Mouse (Mus musculus) neural tube, postnatal 0 days (tissue): ENCODE measurements around the gene Aph1b. TPM values are rescaled to one million over a fixed set of nuclear protein-coding genes. Genes with fewer than 3 reads are reported as not detected.

Experiments used
- polyA plus RNA-seq: library from polyadenylated mRNA; unstranded; fragments of >200 nt; fragmentation: Nextera tagmentation; extraction: Ambion mirVana; gene quantifications from 2 replicates; pipeline ENCODE4 v1.2.1, GENCODE M21; 2015

Gene Aph1b
- polyA plus RNA-seq: 13.8 and 14.3 TPM in 2 replicates

DNA sequence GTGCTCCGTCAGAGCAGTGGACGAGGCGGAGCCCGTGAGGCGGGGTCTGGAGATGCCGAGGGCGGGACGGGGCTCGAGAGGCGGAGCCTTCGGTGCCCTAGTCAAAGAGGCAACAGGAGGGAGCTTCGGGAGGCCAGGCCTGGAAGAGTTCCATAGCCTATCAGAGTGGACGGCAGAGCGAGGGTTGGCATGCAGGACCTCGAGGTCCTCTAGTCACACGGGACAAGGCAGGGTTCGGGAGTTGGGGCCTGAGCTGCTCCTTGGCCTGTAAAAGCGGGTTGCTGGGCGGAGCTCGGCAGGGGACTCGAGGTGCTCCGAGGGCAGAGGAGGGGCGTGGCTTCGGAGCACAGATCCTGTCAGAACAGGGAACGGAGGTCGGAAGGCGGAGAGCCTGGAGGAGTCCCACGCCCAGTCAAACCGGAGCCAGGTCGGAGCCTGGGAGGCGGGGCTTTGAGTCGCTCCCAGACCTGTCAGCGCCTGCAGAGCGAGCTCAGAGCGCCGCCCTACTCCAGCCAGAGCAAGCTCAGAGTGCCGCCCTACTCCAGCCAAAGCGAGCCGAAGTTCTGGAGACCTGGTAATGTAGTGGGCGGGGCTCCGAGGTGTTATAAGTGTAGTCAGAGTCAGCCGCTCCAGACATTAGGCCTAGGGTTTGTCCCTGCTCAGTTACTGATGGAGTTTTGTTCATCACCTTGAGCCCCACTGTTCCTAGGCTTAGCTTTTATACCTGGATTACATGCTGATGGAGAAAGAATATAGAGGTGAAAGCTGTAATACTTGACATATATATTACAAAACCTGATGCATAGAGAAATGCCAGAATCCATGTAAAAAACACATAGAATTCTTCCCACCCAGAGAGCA, at the start of gene Aph1b:
Gene Aph1b (minus strand): TSS at position 27 of the 861 bp plus-strand sequence.

DNA sequence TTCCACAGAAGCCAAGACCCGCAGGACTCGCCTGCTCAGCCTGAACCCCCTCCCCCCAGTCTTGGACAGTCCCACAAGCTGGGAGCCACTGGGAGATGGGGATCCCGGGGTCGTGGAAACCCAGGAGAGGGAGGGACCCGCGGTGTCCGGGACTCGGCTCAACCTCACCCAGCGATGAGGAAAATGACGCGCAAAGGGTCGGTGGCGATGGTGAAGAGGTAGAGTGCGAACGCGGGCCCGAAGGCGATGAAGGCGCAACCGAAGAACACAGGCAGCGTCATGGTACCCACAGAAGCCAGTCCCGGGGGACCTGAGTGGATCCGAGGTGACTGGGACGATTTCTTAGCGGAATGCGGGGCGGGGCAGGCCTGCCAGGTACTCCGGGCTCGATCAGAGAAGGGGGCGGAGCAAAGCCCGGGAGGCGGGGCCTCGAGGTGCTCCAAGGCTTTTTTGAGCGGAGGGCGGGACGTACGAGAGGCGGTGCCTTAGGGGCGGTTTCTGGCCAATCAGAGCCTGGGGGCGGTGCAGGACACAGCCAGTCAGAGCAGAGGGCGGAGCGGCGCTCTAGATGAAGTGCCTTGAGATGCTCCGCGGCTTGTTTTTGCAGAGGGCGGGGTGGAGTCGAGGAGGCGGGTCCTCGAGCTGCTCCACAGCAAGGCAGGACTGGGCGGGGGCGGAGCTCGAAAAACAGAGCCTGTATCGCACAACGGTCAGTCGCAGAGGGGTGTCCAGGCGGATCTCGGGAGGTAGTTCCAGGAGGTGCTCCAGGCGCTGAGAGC, 39.2 kb upstream of the Aph1b start, which contains the start of gene Aph1c:
Gene Aph1c (minus strand): TSS at position 409 of the 779 bp plus-strand sequence.

DNA sequence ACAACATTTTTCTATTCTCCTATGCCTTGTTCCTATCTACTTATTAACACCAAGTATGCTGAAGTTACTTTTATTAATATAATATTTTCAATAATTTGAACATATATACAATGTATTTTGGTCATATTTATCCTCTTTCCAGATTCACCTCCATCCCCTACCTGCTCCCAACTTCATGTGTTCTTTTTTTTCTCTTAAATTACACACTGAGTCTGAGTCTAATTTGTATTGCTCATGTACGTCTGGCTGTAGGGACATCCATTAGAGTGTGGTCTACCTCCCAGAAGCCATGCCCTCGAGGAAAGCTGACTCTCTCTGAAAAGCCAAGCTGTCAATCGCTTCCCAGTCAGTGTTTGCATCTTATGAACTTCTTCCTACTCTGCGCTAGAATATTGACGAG, 1.4 kb upstream of the Aph1b start, which contains the start of gene Gm10647:
Gene Gm10647 (plus strand): TSS at position 301 of the 400 bp plus-strand sequence.

Other genes starting within 250 kb of the Aph1b start
- 39.0 and 39.5 TPM in 2 replicates for gene Usp3, start 202.3 kb downstream of the Aph1b start, polyA plus RNA-seq
- 1.1 and 1.6 TPM in 2 replicates for gene Car12, start 81.8 kb downstream of the Aph1b start, polyA plus RNA-seq
- gene Gm10647, start 1.5 kb upstream of the Aph1b start, polyA plus RNA-seq: 0.36 and 0.61 TPM in 2 replicates
- 5.6 and 6.3 TPM in 2 replicates for gene Aph1c, start 39.2 kb upstream of the Aph1b start, polyA plus RNA-seq
- 23.5 and 26.0 TPM in 2 replicates for gene Rab8b, start 124.2 kb upstream of the Aph1b start, polyA plus RNA-seq
- 238 and 269 TPM in 2 replicates for gene Rps27l, start 150.6 kb upstream of the Aph1b start, polyA plus RNA-seq
- 19.0 and 20.7 TPM in 2 replicates for gene Lactb, start 180.0 kb upstream of the Aph1b start, polyA plus RNA-seq